Mouse (Mus musculus): ENCODE data around the gene Pibf1. TPM values are rescaled to one million over a fixed set of nuclear protein-coding genes. Genes with fewer than 3 reads are reported as not detected.

Pibf1 gene
- total and polyA plus RNA-seq, 3 experiments, result 1.8 to 7.2 (median 6.5) TPM

DNA sequence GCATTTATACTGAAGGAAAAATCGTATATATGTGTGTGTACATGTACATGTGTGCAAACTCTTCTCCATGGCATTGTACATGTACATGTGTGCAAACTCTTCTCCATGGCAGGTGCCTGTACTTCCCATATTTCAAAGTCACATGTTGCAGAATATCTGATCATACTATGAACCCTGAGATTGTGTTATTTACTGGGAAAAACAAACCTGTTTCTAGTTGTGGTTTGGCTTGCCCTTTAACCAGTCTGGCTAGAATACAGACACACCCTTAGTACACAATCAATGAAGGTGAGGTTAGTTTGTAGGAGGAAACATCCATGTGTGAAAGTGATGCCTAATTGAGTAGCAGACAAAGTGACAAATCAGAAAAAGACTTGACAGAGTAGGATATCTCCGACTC is 29.8 kb downstream of the Pibf1 start:
- no peaks in the 10 kb centered on the region for H3K79me2 ChIP-seq (replicated peaks; ENCODE audit: control insufficient read depth, insufficient read depth, low read length)
- DNase-seq, result no peak
- TF ChIP-seq POLR2A (IDR thresholded peaks at IDR 0.05; ENCODE audit: insufficient read depth, low read depth, low read length) (no peak), CTCF (IDR thresholded peaks at IDR 0.05) (no peak), EP300 (IDR thresholded peaks at IDR 0.05; ENCODE audit: insufficient read depth, low read depth, low read length) (no peak)
- no peaks in the 10 kb centered on the region for H3K27me3 ChIP-seq (ENCODE audit: control insufficient read depth, insufficient read depth, low read length)
- 87% methylated on average over 2 of the region's 2 CpGs for WGBS
- H3K4me1 ChIP-seq (ENCODE audit: control insufficient read depth, insufficient read depth, low read length), result no peaks in the 10 kb centered on the region
- no peak overlapping the region for H3K9ac ChIP-seq (ENCODE audit: low read depth, low read length)
- H3K36me3 ChIP-seq (ENCODE audit: control insufficient read depth, insufficient read depth, low read length), result no peaks in the 10 kb centered on the region
- H3K4me3 ChIP-seq, result no peak overlapping the region
- intact Hi-C loops (cut with DNase I), result no loop called here
- H3K27ac ChIP-seq, result no peak overlapping the region

- Histone ChIP-seq H3K4me3 (no peak overlapping the region), H3K27ac (no peak overlapping the region), H3K36me3 (ENCODE audit: control insufficient read depth, insufficient read depth, low read length) (no peaks in the 10 kb centered on the region; the same call in 1 of the 2 replicates), H3K9ac (ENCODE audit: low read depth, low read length) (no peak overlapping the region), H3K79me2 (replicated peaks; ENCODE audit: control insufficient read depth, insufficient read depth, low read length) (no peaks in the 10 kb centered on the region), H3K27me3 (ENCODE audit: control insufficient read depth, insufficient read depth, low read length) (no peaks in the 10 kb centered on the region), H3K4me1 (ENCODE audit: control insufficient read depth, insufficient read depth, low read length) (no peaks in the 10 kb centered on the region)
- intact Hi-C loops (cut with DNase I), result no loop called here
- TF ChIP-seq POLR2A (IDR thresholded peaks at IDR 0.05; ENCODE audit: insufficient read depth, low read depth, low read length) (no peak), EP300 (IDR thresholded peaks at IDR 0.05; ENCODE audit: insufficient read depth, low read depth, low read length) (no peak), CTCF (IDR thresholded peaks at IDR 0.05) (no peak)
- 87% methylated on average over 2 of the region's 2 CpGs for WGBS
- no peak for DNase-seq
These were observed 34.8 kb downstream of the Pibf1 start for GRCm38 (mm10) chr14:99134048-99134447.

GRCm38 (mm10) chr14:99135761-99136160 is 36.5 kb downstream of the Pibf1 start:
- 95% methylated on average over 9 of the region's 9 CpGs for WGBS
- Histone ChIP-seq H3K79me2 (replicated peaks; ENCODE audit: control insufficient read depth, insufficient read depth, low read length) (no peaks in the 10 kb centered on the region), H3K27me3 (ENCODE audit: control insufficient read depth, insufficient read depth, low read length) (no peaks in the 10 kb centered on the region), H3K4me3 (no peak overlapping the region), H3K36me3 (ENCODE audit: control insufficient read depth, insufficient read depth, low read length) (no peaks in the 10 kb centered on the region; the same call in 1 of the 2 replicates), H3K4me1 (ENCODE audit: control insufficient read depth, insufficient read depth, low read length) (no peaks in the 10 kb centered on the region), H3K9ac (ENCODE audit: low read depth, low read length) (no peak overlapping the region), H3K27ac (no peak overlapping the region)
- no peak for DNase-seq
- TF ChIP-seq POLR2A (IDR thresholded peaks at IDR 0.05; ENCODE audit: insufficient read depth, low read depth, low read length) (no peak), CTCF (IDR thresholded peaks at IDR 0.05) (no peak), EP300 (IDR thresholded peaks at IDR 0.05; ENCODE audit: insufficient read depth, low read depth, low read length) (no peak)
- intact Hi-C loops (cut with DNase I), result no loop called here

- Histone ChIP-seq H3K9ac (ENCODE audit: low read depth, low read length) (no peak overlapping the region), H3K36me3 (ENCODE audit: control insufficient read depth, insufficient read depth, low read length) (no peaks in the 10 kb centered on the region; the same call in 1 of the 2 replicates), H3K4me1 (ENCODE audit: control insufficient read depth, insufficient read depth, low read length) (no peaks in the 10 kb centered on the region), H3K79me2 (replicated peaks; ENCODE audit: control insufficient read depth, insufficient read depth, low read length) (no peaks in the 10 kb centered on the region), H3K4me3 (no peak overlapping the region), H3K27ac (no peak overlapping the region), H3K27me3 (ENCODE audit: control insufficient read depth, insufficient read depth, low read length) (no peaks in the 10 kb centered on the region)
- DNase-seq, result no peak
- TF ChIP-seq CTCF (IDR thresholded peaks at IDR 0.05), result no peak
- no peak for TF ChIP-seq POLR2A (IDR thresholded peaks at IDR 0.05; ENCODE audit: insufficient read depth, low read depth, low read length)
- no peak for TF ChIP-seq EP300 (IDR thresholded peaks at IDR 0.05; ENCODE audit: insufficient read depth, low read depth, low read length)
- WGBS, result 94% methylated on average over 16 of the region's 16 CpGs
- intact Hi-C loops (cut with DNase I), result no loop called here
These were observed 37.1 kb downstream of the Pibf1 start for GRCm38 (mm10) chr14:99136297-99136696.

DNA sequence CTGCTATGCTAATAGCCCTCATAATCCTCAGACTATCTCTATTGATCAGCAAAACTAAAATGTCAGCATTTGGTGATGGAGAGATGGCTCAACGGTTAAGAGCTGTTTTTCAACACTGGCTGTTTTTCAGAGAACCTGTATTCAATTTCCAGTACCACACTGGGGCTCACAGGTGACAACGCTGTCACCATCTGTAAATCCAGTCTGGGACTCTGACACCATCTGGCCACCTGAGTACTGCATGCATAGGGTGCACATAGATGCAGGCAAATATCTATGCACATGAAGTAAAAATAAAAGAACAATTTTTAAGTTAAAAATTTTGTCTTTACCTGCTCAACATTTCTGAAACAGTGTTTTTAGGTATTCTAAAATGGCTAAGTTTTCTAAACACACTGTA is 40.8 kb downstream of the Pibf1 start:
- Histone ChIP-seq H3K4me3 (no peak overlapping the region), H3K27ac (no peak overlapping the region), H3K36me3 (ENCODE audit: control insufficient read depth, insufficient read depth, low read length) (no peaks in the 10 kb centered on the region; the same call in 1 of the 2 replicates), H3K79me2 (replicated peaks; ENCODE audit: control insufficient read depth, insufficient read depth, low read length) (no peaks in the 10 kb centered on the region), H3K4me1 (ENCODE audit: control insufficient read depth, insufficient read depth, low read length) (no peaks in the 10 kb centered on the region), H3K9ac (ENCODE audit: low read depth, low read length) (no peak overlapping the region), H3K27me3 (ENCODE audit: control insufficient read depth, insufficient read depth, low read length) (no peaks in the 10 kb centered on the region)
- TF ChIP-seq EP300 (IDR thresholded peaks at IDR 0.05; ENCODE audit: insufficient read depth, low read depth, low read length) (no peak), CTCF (IDR thresholded peaks at IDR 0.05) (no peak), POLR2A (IDR thresholded peaks at IDR 0.05; ENCODE audit: insufficient read depth, low read depth, low read length) (no peak)
- no peak for DNase-seq
- intact Hi-C loops (cut with DNase I), result loop anchor here (10.0 kb wide), 2 partner anchors 155 to 605 kb away; partner anchors contain the start of gene Klf5
- WGBS, result 95% methylated on average over 2 of the region's 2 CpGs

GRCm38 (mm10) chr14:99141786-99142633 is 42.8 kb downstream of the Pibf1 start:
- WGBS, result 35% methylated on average over 15 of the region's 15 CpGs
- Histone ChIP-seq H3K27me3 (ENCODE audit: control insufficient read depth, insufficient read depth, low read length) (no peaks in the 10 kb centered on the region), H3K36me3 (ENCODE audit: control insufficient read depth, insufficient read depth, low read length) (no peaks in the 10 kb centered on the region), H3K79me2 (replicated peaks; ENCODE audit: control insufficient read depth, insufficient read depth, low read length) (no peaks in the 10 kb centered on the region), H3K27ac (no peak overlapping the region), H3K9ac (ENCODE audit: low read depth, low read length) (no peak overlapping the region), H3K4me1 (ENCODE audit: control insufficient read depth, insufficient read depth, low read length) (no peaks in the 10 kb centered on the region), H3K4me3 (no peak overlapping the region)
- DNase-seq, result peak; percentile 64 to 83
- TF ChIP-seq EP300 (IDR thresholded peaks at IDR 0.05; ENCODE audit: insufficient read depth, low read depth, low read length), result peak; percentile 68; the same call in 1 of the 2 replicates
- no peak for TF ChIP-seq POLR2A (IDR thresholded peaks at IDR 0.05; ENCODE audit: insufficient read depth, low read depth, low read length)
- peak; percentile 99 for TF ChIP-seq CTCF (IDR thresholded peaks at IDR 0.05)
- intact Hi-C loops (cut with DNase I), result loop anchor here (1.0 to 10.0 kb wide), 3 partner anchors 153 to 752 kb away; partner anchors contain the start of gene Klf5

Data from heart, adult 2 months (tissue).